Mouse (Mus musculus): Measurements from ENCODE around the gene Sprr2i.

Sprr2i gene

DNA sequence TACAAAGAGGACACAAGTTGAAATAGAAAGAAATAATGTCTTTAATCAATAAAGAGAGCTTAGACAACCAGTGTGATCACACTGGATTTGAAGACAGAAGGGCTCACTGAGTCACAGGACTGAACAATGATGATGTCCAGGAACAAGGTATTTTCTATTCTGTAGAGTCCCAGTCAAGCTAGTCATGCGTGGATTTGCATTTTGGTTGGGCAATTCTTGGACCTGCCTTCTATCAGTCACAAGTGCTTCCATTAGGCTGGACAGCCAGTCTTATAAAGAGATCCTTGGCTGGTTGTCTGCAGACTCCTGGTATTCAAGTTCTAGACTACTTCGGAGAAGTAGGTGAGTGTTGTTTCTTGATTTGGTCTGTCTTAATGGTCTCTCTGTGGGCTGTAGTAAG is at the start of gene Sprr2i:
Sprr2i (plus strand) TSS at position 301 of the 400 bp plus-strand sequence.
- DNase-seq: no peak

DNA sequence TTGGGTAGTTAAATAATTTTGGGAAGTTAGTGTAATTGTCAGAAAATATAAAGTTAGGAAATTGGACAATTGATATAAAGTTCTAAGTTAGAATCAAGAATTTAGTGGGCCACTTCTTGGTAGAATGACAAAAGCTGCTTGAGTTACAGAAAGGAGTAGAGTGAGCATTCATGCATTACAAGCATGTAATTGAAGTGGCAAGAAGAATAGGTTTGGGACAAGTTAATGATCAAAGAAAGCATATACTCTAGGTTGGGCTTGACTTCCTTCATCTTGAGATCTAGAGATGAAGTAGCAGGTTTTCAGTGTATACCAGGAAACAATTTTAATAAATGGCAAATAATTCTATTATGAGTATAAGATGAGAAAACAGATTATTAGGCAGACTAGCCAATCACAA is 46.2 kb upstream of the Sprr2i start:
- DNase-seq: no peak

DNA sequence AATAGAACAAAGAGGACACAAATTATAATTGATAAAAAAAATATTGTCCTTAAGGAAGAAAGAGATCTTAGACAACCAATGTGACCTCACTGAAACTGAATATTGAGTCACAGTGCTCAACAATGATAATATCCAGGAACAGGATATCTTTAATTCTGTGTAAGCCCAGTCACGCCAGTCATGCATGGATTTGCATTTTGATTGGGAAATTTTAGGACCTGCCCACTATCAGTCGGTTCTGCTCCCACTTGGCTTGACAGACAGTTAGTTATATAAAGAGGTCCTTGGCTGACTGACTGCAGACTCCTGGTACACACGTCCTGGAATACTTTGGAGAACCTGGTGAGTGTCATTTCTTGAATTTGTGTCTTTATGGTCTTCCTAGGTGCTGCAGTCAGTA is 42.9 kb upstream of the Sprr2i start, which contains the start of gene Sprr2f:
Sprr2f (plus strand) TSS at position 301 of the 400 bp plus-strand sequence.
- no peak for DNase-seq

DNA sequence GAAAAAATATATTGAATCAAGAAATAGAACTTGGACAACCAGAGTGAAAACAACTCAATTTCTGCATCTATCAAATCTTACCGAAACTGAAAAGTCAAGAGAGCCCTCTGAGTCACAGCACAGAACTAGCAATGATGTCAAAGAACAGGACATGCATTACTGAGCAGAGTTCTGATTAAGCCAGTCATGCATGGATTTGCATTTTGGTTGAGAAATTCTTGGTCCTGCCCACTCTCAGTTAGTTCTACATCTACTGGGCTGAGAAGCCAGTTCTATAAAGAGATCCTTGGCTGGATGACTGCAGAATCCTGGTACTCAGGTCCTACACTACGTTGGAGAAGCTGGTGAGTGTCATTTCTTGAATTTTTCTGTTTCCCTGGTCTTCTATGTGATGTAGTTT is 34.2 kb upstream of the Sprr2i start:
- DNase-seq: no peak

DNA sequence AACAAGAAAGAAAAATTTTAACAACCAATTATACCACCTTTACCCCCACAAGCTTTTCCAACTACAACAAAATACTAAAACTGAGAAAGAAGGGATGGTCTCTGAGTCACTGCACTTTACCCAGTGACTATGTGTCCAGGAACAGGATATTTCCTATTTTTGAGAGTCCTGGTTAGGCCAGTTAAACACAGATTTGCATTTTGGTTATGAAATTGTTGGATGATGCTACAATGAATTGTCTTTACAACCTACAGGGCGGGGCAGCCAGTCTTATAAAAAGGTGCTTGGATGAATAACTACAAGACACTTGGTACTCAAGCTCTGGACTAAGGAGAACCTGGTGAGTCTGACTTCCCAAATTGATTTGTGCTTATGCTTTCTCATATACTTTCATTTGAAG is 22.4 kb upstream of the Sprr2i start, which contains the start of gene Sprr2h:
Sprr2h (plus strand) TSS at position 301 of the 400 bp plus-strand sequence.
- no peak for DNase-seq

DNA sequence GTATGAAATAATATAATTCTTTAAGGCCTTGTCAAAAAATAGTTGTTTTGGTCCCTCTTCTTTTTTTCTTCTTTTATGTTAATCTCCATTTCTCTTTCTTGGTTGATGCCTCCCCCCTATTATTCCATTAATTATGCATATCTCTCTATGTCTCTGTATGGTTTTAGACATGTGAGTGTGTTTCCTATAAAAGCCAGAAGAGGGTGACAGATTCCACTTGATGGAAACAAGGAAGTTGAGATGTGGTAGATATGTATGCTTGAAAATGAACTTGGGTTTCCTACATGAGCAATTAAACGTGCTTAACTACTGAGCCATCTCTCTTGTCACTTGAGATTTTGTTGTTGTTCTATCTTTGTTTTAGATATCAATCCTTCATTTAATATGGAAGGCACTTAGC is 13.5 kb upstream of the Sprr2i start:
- DNase-seq: no peak

DNA sequence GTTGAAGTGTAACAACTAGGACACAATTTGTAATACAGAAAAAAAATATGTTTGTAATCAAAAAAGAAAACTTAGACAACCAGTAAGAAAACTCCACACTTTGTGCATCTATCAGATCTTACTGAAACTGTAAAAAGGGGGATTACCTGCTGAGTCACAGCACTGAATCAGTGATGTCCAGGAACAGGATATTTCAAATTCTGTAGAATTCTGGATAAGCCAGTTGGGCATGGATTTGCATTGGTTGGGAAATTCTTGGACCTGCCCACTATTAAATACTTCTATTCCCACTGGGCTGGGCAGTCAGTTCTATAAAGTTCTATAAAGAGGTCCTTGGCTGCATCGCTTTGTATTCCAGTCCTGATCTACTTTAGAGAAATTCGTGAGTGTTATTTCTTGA is 10.0 kb downstream of the Sprr2i start, which contains the start of gene Sprr2j-ps:
Sprr2j-ps (plus strand) TSS at position 301 of the 400 bp plus-strand sequence.
- DNase-seq: no peak

- DNase-seq: no peak
Observed at GRCm38 (mm10) chr3:92429323-92429722, 21.5 kb downstream of the Sprr2i start, which contains the start of gene Gm9774. Gm9774 (minus strand) TSS chr3:92429423.

DNA sequence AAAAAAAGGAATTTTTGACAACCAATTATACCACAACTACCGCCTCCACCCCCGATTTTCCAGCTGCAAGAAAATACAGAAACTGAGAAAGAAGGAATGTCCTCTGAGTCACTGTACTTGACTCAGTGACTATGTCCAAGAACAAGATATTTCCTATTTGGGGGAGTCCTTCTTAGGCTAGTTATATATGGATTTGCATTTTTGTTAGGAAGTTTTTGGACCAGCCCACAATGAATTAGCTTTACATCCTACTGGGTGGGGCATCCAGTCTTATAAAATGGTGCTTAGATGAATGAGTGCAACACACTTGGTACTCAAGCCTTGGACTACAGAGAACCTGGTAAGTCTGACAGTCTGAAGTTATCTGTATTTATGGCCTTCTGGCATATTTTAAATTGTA is 24.5 kb downstream of the Sprr2i start, which contains the start of gene Sprr2k:
Sprr2k (plus strand) TSS at position 301 of the 400 bp plus-strand sequence.
- no peak for DNase-seq

GRCm38 (mm10) chr3:92438689-92439088 is 30.9 kb downstream of the Sprr2i start, which contains the start of gene Sprr1b:
Sprr1b (minus strand) TSS chr3:92438789.
- no peak for DNase-seq

DNA sequence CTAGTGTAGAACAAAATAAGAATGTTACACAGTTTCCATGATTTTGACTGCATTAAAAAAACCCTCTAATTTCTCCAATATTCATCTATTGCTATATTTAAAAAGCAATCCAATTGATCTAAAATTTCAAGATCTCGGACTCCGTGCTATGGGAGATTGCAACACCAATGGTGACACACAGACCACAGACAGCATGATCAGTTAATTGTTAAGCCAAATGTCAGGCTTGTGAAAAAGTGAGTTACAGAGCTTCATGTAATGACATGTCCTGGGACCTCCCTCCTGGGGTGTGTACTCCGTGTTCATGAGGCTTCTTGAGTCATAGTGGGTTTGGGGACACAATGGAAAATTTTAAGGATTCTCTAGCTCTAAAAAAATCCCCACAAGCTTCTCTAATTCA is 32.4 kb downstream of the Sprr2i start:
- DNase-seq: no peak

DNA sequence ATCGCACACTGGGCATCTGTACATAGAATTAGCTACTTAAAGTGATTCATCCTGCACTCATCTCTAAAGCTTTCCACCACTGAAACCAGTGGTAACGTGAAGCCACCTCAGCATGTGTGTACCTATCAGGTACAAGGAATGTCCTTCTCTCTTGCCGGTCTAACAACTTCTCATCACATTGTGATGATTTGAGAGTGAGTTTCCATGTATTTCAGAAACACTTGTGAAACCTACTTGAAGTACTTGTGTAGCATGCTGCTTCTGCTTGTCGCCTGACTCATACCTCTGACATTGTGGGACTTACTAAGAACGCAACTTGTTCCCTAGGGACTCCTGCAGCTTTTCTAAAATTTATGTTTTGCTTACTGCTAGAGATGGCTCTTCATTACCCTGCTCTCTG is 47.4 kb downstream of the Sprr2i start:
- DNase-seq: no peak

DNA sequence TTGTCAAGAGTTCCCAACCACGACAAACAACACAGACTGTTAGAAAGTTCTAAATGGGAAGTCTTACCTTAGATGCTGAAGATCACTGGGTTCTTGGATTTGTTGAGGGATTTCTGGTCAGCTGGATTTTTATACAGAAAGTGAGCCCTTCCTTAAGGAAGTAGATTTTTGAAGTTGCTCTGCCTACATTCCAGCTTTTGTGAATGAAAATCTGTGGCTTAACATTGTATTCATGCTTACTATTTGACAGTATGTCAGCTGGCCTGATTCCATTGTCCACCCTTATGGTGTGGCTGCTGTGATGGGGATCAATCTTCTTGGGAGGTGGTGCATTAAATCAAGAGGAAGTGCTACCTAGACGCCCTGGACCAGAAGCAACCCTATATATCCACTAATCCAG is 50.8 kb downstream of the Sprr2i start, which contains the start of gene Sprr3:
Sprr3 (minus strand) TSS at position 101 of the 400 bp plus-strand sequence.
- no peak for DNase-seq
